Mouse (Mus musculus) ovary, adult 2 months (tissue): ENCODE data around the gene 1700007K13Rik. TPM values are rescaled to one million over a fixed set of nuclear protein-coding genes. Genes with fewer than 3 reads are reported as not detected.

Experiments used
- polyA plus RNA-seq: library from polyadenylated mRNA; depleted of rRNA; stranded (reverse); fragments of >200 nt; gene quantifications from 2 replicates; pipeline ENCODE4 v1.2.3, GENCODE M21; 2012; rRNA removed

The 1700007K13Rik gene
- 11.6 and 12.0 TPM in 2 replicates for polyA plus RNA-seq

DNA sequence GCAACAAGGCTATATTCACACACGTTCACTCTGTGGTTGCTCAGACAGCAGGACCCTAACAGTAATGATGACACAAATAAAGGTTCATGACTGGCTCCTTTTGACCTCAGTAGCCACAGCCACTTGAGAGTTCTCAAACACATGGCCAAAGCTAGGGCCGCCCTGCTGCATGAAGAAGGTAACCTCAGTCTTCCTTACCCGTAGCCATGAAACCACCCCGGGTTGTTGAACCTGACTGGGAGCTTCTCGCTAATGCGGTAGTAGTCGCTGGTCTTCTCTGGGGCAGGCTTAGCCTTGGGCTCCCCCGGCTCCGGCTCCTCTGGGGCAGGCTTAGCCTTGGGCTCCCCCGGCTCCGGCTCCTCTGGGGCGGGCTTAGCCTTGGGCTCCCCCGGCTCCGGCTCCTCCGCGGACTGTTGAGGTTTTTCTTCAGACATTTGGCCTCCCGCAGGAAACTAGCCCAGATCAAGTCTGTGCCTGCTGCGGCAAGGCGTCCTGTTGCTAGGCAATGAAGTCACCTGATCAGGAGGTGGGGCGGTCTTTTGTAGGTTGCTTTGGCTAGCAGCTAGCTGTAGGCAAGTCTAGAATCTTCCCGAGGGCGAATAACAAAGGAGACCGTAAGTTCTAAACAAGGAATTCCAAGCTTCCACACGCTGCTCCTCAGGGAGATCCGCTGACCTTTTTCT, at the start of gene 1700007K13Rik:
Gene 1700007K13Rik, minus strand, starts transcription at position 497 of the 683 bp plus-strand sequence.

GRCm38 (mm10) chr2:28512798-28513401, 46.8 kb upstream of the 1700007K13Rik start, which contains the start of gene Ralgds:
Gene Ralgds (plus strand): TSS chr2:28513125.

DNA sequence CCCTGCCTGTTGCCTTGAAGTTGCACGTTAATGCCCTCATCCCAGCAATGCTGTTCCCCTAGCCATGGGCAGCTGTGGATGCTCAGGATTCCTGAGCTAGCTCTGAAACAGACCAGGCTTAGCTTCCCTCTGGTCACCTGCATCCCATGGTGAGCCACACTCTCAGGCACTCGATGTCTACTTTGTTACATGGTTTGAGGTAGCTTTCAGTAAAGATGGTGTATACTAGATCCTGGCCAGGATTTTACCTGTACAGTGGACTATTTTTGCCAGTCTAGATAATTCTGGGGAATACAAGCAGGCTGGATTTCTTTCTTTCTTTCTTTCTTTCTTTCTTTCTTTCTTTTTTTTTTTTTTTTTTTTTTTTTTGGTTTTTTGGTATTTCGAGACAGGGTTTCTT, 39.7 kb upstream of the 1700007K13Rik start, which contains the start of gene Gm10134:
Gene Gm10134, plus strand, starts transcription at position 301 of the 400 bp plus-strand sequence.

GRCm38 (mm10) chr2:28496671-28497070, 30.5 kb upstream of the 1700007K13Rik start, which contains the start of gene Gbgt1:
Gene Gbgt1 (plus strand): TSS chr2:28496891.

GRCm38 (mm10) chr2:28467860-28468485, 1.8 kb upstream of the 1700007K13Rik start, which contains the start of gene Mrps2:
Gene Mrps2 (plus strand): TSS chr2:28468066.

GRCm38 (mm10) chr2:28446515-28447314, 19.4 kb downstream of the 1700007K13Rik start, which contains the start of gene Ppp1r26:
Gene Ppp1r26 (plus strand): TSS chr2:28446800.

Other genes with a start within 250 kb of the 1700007K13Rik start
- gene Ppp1r26, start 19.5 kb downstream of the 1700007K13Rik start, polyA plus RNA-seq, result 10.8 and 12.3 TPM in 2 replicates
- 39.8 and 60.6 TPM in 2 replicates for gene Mrps2, start 1.7 kb upstream of the 1700007K13Rik start, polyA plus RNA-seq
- 7.7 and 7.9 TPM in 2 replicates for gene Gbgt1, start 30.6 kb upstream of the 1700007K13Rik start, polyA plus RNA-seq
- gene Gm10134, start 39.8 kb upstream of the 1700007K13Rik start, polyA plus RNA-seq, result 0.71 TPM in 1 of 2 replicates, not detected in the other
- gene Ralgds, start 46.8 kb upstream of the 1700007K13Rik start, polyA plus RNA-seq, result 94.0 and 104 TPM in 2 replicates
- gene Cel, start 97.1 kb upstream of the 1700007K13Rik start, polyA plus RNA-seq, result 0.20 and 0.68 TPM in 2 replicates
- 30.9 and 33.1 TPM in 2 replicates for gene Gtf3c5, start 117.4 kb upstream of the 1700007K13Rik start, polyA plus RNA-seq
- gene Gfi1b, start 155.7 kb upstream of the 1700007K13Rik start, polyA plus RNA-seq, result 0.24 and 0.32 TPM in 2 replicates
- gene Tsc1, start 174.9 kb upstream of the 1700007K13Rik start, polyA plus RNA-seq, result 16.2 and 17.2 TPM in 2 replicates
- gene Spaca9, start 233.4 kb upstream of the 1700007K13Rik start, polyA plus RNA-seq, result 13.2 and 14.0 TPM in 2 replicates
- 3.4 and 4.4 TPM in 2 replicates for gene Ak8, start 233.8 kb upstream of the 1700007K13Rik start, polyA plus RNA-seq